Mouse (Mus musculus) 3T3-L1 (cell line): ENCODE measurements around the gene Csnk1d.

Source experiments
- DNase-seq: peaks from one replicate; pipeline ENCODE4 v3.0.0-alpha.2; 2015; ENCODE audit warnings: low read depth, low spot score

Csnk1d gene

DNA sequence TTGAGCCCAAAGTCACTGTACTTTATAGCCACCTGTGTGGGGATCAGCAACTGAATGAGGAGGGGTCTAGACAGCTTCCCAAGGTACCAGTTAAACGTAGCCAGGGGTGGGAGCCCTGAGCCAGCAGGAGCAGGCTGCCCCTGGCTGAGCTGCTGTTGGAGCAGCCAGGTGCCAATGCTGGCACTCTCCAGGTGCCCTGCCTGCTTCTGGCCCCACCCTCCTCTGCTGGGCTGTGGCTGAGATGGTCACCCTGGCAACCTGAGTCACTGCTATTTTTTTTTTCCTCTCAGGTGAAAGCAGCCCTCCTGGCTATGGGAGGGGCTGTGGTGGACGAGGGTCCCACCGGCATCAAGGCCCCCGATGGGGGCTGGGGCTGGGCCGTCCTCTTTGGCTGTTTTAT is 36.2 kb downstream of the Csnk1d start:
- DNase-seq: no peak

DNA sequence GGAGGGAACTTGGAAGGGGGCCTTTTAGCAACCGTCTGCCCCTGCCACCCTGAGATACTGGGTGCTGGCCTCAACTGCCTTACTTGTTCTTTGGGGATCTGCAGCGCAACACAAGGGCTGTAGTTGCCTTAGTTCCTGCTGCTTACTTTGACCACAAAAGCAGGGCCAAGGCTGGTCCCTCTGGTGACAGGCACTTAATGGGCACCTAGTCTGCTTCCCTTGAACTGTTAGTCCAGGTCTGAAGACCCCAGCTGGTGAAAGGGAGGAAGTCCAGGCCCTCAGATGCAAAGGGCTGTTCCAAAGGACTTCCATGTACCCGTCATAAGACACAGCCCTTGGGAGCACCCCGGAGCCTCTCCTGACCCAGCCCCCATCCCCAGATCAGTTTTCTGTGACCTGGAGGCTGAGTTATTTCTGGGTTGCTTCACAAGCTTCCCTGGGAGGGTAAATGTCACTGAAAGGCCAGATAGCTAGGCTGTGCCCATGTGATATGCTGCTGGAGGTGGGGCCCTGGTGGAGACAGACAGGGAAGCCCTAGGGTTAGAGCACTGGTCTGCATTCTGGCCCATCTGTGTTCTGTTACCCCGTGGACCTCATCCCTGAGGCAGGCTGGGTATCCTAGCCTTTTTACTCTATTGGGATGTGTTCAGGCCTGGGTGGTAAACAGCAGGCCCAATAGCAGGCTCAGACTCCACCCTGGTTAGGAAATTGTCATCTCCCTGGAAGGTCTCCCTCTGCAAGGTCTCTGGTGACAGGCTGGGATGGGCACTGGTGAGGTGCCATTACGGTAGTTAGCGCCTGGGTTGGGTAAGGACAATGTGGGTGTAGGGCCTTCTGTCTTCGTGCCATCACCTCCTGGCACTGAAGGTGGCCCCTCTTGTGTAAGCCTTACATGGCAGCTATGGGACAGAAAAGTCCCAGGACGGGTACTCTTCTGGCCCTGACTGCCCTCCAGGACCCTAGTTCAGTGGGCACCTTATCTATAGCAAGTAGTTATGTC is 39.1 kb downstream of the Csnk1d start:
- DNase-seq: no peak

DNA sequence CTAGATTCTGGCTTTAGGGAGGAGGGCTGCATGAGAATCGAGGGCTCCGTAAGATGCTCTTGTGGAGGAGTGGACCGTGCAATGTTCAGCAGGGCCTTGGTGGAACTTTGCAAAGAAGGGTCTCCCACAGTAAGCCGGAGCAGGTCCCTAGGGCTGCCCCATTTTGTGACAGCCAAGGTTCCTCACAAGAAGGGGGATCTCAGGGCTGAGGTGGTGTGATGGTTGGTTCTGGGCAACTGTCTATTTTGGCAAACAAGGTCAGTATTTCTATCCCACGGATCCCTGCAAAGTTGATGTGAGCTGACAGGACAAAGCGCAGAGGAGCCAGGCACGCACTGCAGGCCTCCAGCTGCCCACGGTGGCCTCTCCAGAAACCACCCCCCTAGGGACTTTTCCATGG is 39.9 kb downstream of the Csnk1d start:
- DNase-seq: no peak

DNA sequence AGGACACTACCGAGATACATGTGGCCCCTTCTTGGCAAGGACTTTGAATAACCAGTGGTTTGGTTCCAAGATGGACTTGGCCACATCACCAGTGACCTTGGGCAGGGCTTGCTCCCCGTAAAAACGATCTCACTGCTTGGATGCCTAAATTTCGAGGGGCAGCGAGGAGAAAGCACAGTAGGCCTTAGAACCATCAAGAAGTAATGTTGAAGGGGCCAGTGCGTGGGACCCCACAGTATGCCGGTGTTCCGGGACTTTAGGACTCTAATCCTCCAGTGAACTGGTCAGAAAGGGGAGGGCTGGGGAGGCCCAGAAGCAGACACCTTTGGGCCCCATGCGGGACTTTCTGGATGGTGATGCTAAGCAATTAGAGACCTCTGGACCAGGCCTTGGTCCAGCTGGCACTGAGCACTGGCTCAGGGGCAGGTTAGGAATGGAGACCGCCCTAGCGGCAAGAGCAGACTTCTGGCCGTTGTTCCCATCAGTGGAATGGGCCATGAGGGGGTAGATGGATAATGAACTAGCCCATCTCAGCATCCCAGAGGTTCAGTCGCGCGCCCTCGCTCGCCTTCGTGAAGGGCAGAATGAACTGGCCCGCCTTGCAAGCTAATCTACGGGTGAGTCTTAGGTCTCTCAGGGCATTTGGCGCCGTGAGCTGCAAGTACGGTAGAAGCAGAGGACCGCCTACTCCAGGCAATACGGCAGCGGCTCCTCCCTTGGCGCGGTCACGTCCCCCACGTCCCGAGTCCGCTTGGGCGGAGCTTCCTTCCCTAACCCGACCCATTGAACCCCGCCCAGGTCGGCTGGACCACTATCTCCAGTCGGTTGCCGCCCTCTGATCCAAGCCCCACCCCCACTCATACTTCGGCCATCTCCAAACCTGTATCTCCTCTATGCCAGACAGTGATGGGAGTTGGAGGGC is 40.6 kb downstream of the Csnk1d start:
- DNase-seq: peak; percentile 92

DNA sequence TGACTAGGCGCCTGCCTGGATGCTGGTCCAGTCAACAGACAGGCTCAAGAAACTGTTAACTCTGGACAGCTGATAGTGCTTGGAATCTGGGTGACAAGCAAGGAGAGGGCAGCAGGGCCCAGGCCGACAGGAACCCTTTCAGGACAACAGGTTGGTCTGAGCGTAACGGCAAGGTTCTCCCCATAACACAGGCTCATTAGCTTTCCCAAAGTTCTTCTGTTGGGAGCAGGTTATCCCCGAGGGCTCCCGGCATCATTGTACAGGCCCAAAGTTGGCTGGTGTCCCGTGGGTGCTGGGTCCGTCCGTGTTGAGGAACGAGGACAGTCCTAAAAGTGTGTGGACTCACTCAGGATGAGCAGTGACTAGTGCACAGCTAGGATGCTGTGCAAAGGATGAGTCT is 41.3 kb downstream of the Csnk1d start:
- no peak for DNase-seq

DNA sequence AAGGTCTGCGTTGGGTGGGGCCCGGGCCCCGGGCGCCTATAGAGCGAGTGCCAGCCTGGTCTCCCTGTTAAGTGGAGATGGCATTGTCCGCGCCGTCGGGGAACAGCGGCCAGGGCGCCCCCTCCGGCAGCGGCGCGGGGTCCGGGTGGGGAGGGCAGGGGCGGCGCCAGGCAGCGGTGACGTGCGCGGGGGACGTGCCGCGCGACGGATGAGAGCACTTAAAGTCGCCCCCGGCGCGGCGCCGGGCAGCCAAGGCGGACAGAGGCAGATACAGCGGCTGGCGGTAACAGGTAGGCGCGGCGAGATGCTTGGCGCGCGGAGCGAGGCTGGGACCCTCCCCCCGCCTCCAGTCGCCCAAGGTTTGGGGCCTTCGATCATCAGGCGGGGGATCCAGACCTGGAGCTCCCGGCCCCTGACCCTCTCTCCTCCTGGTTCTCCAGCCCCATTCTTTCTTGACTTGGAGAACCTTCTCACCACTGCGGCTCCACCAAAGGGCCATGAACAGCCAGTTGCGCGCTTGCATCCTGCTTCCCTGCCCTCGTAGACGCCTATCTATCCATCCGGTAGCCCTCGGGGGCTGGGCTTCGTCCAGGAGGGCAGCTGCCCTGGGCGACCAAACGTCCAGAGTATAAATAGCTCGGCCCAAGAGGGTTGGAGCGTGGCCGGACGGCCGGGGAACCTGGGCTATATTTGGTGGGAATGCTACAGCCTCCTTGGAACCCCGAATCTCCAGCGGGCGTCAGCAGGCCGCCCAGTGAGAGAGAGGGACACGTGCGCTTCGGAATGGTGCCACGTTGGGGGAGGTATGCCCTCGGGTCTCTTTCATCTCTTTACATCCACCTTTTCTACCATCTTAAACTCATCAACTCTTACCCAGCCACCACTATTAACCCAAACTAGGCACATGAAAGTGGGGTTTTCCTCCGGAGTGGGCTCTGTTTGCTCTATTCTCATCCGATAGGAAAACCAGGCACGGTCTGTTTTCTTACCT is 42.0 kb downstream of the Csnk1d start:
- DNase-seq: no peak

DNA sequence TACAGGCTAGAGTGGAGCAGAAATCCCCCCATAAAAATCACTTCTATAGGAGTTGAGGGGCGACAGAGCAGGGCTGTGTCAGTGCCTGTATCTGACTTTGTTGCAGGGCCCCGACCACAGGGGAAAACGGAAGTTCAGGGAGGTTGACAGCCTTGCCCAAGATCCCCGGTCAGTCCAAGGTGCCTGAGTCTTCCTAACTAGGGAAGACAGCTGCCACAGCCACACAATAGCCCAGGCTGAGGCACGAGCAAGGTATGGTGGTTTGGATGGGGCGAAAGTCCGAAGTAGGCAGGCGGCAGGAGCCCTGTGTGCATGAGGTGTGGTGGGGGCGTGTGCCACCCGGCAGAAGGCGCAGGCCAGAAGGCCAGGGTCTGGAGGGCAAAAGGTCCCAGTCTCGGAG is 42.8 kb downstream of the Csnk1d start, which contains the start of gene Slc16a3:
Gene Slc16a3 (plus strand): TSS at position 153 of the 400 bp plus-strand sequence.
- no peak for DNase-seq

DNA sequence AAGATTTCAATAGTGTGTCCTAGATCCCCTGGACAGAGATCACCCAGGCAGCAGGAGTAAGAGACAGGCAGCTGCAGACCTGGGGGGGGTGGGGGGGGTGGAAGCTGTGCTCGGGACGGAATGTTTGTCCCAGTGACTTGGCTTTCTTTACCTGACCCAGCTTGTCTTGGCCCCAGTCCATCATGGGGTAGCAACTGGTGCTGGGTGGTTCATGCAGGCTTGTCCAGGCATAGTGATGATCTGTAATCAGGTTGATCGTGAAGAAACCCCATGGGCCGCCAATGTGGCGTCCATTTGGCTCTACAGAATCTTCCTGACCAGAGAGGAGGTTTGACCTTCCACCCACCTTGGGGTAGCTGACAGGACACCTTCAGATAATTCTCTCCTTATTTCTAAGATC is 45.2 kb downstream of the Csnk1d start:
- DNase-seq: no peak

DNA sequence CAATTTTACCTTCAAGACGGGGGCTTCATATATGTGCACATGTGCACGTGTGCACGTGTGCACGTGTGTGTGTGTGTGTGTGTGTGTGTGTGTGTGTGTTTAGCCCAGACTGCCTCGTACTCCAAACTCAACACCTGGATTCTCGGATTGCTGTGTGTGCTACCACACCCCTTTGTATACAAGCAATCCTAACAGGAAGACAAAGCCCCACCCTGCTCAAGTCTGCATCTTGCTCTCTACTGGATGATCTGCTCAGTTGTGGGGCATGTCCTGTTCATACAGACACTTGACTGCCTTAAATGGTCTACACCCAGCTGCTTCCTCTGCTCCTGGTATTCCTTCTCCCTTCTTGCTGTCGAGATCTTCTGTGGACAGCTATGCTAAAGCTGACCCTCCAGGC is 45.9 kb downstream of the Csnk1d start:
- DNase-seq: no peak

DNA sequence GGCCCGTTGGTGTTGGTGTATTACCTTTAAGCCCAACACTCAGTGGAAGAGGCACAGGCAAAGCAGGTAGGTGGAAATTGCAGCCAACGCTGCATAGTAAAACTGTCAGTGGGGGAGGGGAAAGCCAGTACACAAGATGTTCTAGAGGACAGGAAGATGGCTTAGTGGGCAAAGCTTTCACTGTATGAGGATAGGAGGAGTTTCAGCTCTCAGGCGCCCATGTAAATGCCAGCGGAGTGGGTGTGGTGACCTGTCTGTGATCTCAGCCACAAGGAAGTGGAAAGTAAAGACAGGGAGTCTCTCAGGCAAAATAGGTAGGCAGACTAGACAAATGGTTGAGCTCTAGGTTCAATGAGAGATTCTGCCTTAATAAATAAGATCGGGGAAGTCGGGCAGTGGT is 50.2 kb downstream of the Csnk1d start:
- DNase-seq: no peak

DNA sequence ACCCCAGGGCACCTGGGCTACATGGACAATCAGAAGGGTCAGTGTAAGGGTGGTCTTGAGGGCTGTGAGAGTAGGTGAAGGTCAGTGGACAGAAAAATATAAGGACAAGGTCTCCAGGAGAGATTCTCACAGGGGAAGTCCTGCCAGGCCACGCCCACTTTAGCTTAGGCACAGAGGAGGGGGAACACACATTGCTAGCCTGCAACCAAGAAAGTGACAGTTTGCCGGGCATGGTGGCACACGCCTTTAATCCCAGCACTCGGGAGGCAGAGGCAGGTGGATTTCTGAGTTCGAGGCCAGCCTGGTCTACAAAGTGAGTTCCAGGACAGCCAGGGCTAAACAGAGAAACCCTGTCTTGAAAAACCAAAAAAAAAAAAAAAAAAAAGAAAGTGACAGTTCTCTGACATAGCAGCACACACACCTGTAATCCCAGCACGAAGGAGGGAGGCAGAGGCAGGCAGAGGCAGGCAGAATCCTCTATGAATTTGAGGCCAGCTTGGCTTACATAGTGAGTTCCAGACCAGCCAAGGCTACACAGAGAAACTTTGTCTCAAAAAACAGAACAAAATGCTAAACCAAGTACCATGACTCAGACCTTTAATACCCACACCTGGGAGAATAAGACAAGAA is 51.3 kb downstream of the Csnk1d start:
- DNase-seq: no peak

DNA sequence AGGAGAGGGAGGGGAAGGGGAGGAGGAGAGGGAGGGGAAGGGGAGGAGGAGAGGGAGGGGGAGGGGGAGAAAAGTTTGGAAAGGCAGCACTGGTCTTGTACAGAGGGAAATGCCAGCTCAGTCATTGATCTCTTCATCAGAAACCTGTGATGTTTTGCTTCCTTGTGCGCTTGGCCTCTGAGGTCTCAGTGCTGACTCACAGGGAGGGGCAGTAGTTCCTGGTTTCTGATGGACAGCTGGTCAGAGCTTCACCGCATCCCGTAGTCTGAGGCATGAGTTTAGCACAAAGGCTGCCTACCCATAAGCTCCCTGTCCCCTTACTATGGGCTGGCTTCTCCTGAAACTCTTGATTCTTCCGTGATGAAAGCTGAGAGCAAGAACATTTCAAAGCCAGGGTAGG is 52.3 kb downstream of the Csnk1d start:
- DNase-seq: peak; percentile 69

DNA sequence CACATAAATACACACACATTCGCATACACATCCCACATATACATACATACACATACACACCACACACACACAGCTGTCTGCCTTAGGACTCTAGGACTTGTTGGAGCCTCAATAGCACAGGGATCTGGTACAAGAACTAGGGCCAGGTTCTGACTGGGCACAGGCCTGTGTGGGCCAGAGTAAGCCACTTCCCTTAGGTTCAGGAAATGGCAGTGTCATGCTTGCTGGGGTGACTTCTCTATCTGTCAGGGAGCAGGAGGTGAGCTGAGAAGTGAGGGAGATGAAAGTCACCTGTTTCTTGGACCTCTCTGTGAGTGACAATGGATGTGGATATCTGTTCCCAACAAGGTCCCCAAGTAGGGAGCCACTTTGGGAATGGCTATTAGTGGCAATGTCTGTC is 53.2 kb downstream of the Csnk1d start:
- no peak for DNase-seq

DNA sequence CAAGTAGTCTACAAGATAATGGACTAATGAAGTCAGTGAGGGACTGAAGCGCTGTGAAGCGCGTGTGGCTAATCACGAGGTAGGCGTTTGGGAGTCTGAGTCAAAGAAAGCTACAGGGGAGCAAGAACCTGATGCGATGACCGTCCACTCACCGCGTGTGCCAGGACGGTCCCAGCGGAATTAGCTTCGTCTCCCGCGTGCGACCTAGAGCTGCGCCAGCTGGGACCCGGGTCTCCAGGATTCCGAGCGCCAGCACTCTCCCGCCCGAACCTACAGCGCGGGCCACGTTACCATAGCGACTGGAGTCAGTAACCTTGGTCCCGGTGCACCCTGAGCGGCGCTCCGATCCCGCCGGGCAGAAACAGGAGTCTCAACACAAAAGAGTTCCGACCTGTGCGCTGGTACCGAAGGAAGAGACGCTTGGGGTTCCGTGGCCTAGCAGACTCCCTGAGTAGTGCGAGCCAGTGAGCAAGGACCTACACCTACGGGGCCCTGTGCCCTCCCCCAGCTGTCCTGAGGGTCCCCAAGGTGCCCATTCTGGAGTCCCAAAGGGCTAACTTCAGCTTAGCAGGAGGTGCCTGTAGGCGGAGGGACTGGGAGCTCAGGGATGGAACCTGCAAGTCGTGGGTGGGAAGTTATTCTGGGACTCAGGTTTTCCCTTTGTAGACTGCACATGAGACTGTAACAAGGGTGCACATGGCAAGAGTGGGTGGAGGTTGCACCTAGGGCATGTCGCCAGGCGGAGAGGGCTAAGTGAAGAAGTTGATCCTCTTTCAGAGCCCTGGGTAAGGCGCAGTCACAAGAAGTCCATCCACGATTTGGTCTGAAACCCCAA is 58.3 kb downstream of the Csnk1d start, which contains the start of gene Ccdc57:
Gene Ccdc57 (minus strand): TSS at position 309 of the 835 bp plus-strand sequence.
- peak; percentile 90 for DNase-seq

DNA sequence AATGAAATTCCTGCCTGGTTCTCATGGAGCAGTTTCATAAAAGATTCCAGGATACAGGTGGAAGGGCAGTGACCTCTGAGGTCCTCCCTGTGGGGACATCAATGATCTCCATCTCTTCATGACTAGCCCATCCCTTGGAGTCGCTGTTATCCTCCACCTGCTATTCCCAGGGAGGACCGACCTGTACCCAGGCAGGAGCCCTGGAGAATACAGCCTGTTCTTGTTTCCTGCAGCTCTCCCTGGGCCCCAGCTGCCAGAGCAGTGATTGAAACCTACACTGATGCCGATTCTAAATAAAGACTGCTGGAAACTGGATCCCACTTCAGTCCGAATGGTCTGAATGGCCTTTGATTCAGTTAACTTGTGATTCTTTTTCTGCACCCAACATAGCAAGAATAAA is 59.7 kb downstream of the Csnk1d start:
- no peak for DNase-seq

DNA sequence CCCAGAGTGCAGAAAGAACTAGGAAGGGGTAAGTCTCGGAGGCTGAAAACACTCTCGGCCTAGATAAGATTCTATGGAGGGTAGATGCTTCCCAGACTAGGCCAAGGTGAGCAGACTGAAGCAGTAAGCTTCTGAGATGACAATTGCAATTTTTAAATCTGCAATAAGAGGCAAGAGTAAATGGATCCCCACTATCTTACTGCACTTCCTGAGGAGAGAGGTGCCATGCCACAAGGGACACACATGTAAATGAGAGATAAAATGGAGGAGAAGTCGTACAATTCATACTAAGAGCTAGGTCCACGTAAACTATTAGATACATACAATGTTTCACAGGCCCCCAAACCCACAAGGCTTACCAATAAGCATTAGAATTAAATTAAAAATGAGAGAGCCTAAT is 62.7 kb downstream of the Csnk1d start:
- DNase-seq: no peak

DNA sequence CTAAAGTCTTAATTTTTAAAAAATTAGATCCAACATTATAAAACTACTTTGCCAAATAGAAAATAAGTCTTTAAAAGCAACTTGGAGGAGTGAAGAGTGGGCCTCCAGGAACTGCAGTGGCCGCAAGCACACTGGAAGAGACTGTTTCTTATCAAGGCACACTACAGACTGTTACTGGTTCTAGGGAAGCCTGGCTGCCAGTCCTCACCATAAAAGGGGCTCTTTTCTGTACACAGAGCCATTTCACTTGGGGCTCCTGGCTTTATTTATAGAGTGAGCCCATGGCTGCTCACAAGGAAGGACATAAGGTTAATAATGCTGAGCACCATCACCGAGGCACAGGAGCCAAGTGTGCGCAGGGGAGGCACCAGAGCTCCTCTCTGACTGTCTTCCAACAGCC is 68.6 kb downstream of the Csnk1d start:
- no peak for DNase-seq

DNA sequence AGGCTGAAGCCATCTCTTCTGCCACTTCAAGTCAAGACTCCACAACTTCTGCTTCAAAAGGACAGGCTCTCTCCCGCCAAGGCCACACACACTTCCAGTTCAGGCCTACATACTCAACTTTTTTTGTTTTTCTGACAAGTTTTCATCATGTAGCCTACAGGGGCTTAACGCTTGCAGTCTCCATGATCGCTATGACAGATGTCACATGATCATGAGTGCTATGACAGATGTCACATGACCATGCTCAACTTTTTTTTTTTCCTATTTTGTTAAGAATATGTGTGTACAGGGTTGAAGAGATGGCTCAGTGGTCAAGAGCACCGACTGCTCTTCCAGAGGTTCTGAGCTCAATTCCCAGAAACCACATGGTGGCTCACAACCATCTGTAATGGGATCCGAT is 73.4 kb downstream of the Csnk1d start:
- DNase-seq: no peak

DNA sequence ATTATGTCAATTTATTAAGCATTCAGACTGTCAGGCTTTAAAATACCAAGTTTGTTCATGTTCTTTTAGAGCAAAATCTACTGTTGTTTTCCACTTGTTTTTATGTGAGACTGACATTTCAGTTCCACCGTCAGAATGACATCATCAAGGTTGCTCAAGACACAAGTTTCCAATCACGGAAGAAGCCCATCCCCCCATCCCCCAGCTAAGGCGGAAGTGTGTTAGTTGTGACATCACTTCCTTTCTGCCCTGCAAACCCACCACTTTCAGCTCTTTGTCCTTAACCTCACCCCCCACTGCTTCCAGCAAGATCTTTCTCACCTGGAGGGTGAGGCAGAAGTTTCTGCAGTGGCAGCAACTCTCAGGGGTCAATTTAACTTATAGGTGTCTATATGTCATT is 74.7 kb downstream of the Csnk1d start:
- no peak for DNase-seq

DNA sequence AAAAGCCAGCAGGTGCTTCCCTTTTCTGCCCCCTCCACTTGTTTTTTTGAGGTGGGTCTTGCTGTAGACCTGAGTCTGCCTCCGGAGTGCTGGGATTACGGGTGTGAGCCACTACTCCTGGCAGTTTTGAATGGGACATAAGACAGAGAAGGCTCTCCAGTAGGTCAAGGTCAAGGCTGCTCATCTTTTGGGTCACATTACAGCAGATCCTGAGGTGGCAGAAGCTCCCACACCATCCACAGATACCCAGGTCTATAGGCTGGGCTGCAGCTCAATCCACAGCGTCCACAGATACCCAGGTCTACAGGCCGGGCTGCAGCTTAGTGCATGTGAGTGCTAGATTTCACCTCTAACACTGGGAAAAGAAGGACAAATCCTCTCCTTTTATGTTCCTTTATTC is 77.3 kb downstream of the Csnk1d start:
- no peak for DNase-seq
